Mouse (Mus musculus) lung, postnatal 0 days (tissue): ENCODE results near the gene Klhl2.

ENCODE experiments used
- CTCF ChIP-seq: IDR thresholded peaks from 2 replicates; pipeline ENCODE4 v1.5.1; 2016; ENCODE audit warnings: antibody characterized with exemption, mild to moderate bottlenecking
- EP300 ChIP-seq: IDR thresholded peaks from 2 replicates; pipeline ENCODE4 v1.6.1; 2016; ENCODE audit warnings: antibody characterized with exemption, mild to moderate bottlenecking, control low read depth

DNA sequence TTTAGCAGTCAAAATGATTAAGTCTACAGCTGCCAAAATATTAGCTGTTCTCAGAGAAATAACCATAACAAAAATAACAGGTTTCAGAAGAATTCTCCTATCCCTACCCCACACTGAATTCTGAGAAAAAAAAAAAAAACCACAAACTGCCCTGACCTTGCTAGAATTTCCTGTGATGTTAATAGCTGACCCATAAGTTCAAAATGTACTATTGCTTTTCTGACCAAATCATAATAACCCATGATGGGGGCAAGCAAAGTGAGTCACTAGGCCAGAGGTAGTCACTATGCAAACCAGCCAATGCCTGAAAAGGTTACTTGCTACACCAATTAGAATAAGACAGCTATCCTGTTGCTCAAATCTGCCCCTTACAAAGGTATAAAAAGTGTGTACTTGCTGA lies 142.3 kb downstream of the Klhl2 start:
- TF ChIP-seq EP300 (no peak), CTCF (no peak)
